Mouse (Mus musculus): ENCODE data around the gene Bri3. TPM values are rescaled to one million over a fixed set of nuclear protein-coding genes. Genes with fewer than 3 reads are reported as not detected.

The Bri3 gene
- polyA plus RNA-seq, 1 experiment from 2014 or later: 204 TPM

DNA sequence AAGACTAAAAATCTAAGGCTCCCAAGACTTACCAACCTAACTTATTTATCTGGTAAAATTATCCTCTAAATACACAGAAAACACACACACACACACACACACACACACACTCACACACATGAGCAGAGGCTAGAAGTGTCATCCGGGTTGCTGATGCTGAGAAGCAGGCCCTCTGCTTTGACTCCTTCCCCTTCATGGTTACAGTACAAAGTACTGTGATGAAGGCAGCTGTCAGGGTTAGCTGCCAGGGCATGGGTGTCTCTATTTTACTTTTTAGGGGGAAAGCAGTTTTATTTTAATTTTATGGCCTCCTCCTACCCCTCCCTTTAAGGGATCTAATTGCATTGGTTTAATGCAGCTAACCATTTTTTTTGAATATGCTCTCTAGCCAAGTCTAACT, 51.1 kb downstream of the Bri3 start:
- Histone ChIP-seq H3K9me3 (ENCODE audit: control insufficient read depth, low read length) (no peaks in the 10 kb centered on the region), H3K4me1 (ENCODE audit: control insufficient read depth in 2 of 2, insufficient read depth in 2 of 2, low read length in 2 of 2) (peaks cover 9 to 13% of the 10 kb centered on the region in 2 experiments), H3K36me3 (ENCODE audit: control insufficient read depth, insufficient read depth, low read length) (no peaks in the 10 kb centered on the region), H3K4me3 (ENCODE audit: control insufficient read depth in 1 of 2, insufficient read depth in 1 of 2, low read depth in 1 of 2, low read length in 2 of 2) (no peak overlapping the region), H3K27me3 (ENCODE audit: control insufficient read depth, insufficient read depth, low read length) (no peaks in the 10 kb centered on the region), H3K9ac (ENCODE audit: low read length) (no peak overlapping the region), H3K4me2 (ENCODE audit: low read length) (no peak overlapping the region), H3K27ac (replicated peaks in 1 of 2; ENCODE audit: control insufficient read depth in 1 of 2, insufficient read depth in 1 of 2, low read depth in 2 of 2, low read length in 2 of 2) (no peak overlapping the region)
- 87% methylated on average over 1 of the region's 1 CpGs for WGBS
- ATAC-seq (ENCODE audit: insufficient number of reproducible peaks, insufficient read depth, low FRiP score, low read depth): no peak

GRCm38 (mm10) chr5:144296090-144296604, 51.9 kb downstream of the Bri3 start:
- no peak overlapping the region for H3K27ac ChIP-seq (replicated peaks in 1 of 2; ENCODE audit: control insufficient read depth in 1 of 2, insufficient read depth in 1 of 2, low read depth in 2 of 2, low read length in 2 of 2)
- no peaks in the 10 kb centered on the region for H3K36me3 ChIP-seq (ENCODE audit: control insufficient read depth, insufficient read depth, low read length)
- no peak overlapping the region for H3K4me3 ChIP-seq (ENCODE audit: control insufficient read depth in 1 of 2, insufficient read depth in 1 of 2, low read depth in 1 of 2, low read length in 2 of 2)
- no peak overlapping the region for H3K9ac ChIP-seq (ENCODE audit: low read length)
- no peak for ATAC-seq (ENCODE audit: insufficient number of reproducible peaks, insufficient read depth, low FRiP score, low read depth)
- WGBS: 80% methylated on average over 7 of the region's 7 CpGs
- H3K4me1 ChIP-seq (ENCODE audit: control insufficient read depth in 2 of 2, insufficient read depth in 2 of 2, low read length in 2 of 2): peaks cover 4 to 9% of the 10 kb centered on the region in 2 experiments; a peak in 2 of 4 replicates
- no peaks in the 10 kb centered on the region for H3K27me3 ChIP-seq (ENCODE audit: control insufficient read depth, insufficient read depth, low read length)
- H3K4me2 ChIP-seq (ENCODE audit: low read length): no peak overlapping the region
- H3K9me3 ChIP-seq (ENCODE audit: control insufficient read depth, low read length): no peaks in the 10 kb centered on the region

DNA sequence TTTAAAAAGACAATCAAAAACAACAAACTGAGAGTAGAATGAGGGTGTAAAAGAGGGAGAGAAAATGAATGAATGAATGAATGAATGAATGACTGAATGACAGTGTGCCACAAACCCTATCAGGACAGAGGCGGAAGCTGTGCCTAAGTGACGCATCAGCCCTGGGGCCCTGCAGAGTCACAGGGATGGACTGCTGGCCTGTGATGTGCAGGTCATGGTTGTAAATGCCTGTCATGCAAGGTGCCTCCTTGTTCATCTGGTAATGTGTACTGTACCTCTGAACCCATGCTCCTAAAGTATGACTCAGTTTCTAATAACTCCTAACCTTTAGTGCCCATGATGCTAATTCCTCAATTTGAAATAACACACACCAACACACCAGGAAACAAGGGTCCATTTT, 58.8 kb downstream of the Bri3 start:
- Histone ChIP-seq H3K4me2 (ENCODE audit: low read length) (no peak overlapping the region), H3K27me3 (ENCODE audit: control insufficient read depth, insufficient read depth, low read length) (no peaks in the 10 kb centered on the region), H3K9me3 (ENCODE audit: control insufficient read depth, low read length) (no peaks in the 10 kb centered on the region), H3K36me3 (ENCODE audit: control insufficient read depth, insufficient read depth, low read length) (no peaks in the 10 kb centered on the region), H3K4me3 (ENCODE audit: control insufficient read depth in 1 of 2, insufficient read depth in 1 of 2, low read depth in 1 of 2, low read length in 2 of 2) (no peak overlapping the region), H3K4me1 (ENCODE audit: control insufficient read depth in 2 of 2, insufficient read depth in 2 of 2, low read length in 2 of 2) (no peaks in the 10 kb centered on the region), H3K9ac (ENCODE audit: low read length) (no peak overlapping the region), H3K27ac (replicated peaks in 1 of 2; ENCODE audit: control insufficient read depth in 1 of 2, insufficient read depth in 1 of 2, low read depth in 2 of 2, low read length in 2 of 2) (no peak overlapping the region)
- WGBS: 86% methylated on average over 2 of the region's 2 CpGs
- no peak for ATAC-seq (ENCODE audit: insufficient number of reproducible peaks, insufficient read depth, low FRiP score, low read depth)

DNA sequence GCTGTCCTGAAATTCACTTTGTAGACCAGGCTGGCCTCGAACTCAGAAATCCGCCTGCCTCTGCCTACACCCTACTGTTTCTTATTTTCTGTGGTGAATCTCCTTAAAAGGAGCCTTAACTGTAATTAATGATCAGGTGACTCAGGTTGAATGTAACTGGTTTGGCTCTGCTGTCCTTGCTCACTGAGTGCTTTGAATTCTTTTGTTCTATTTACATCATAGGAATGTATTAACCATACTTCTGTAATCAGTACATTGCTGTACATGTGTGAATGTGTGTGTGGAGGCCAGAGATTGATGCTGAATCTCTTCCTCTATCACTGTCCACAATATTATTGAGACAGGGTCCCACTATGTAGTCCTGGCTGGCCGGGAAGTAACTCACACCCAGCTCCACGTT, 64.7 kb downstream of the Bri3 start:
- peaks cover 9 to 25% of the 10 kb centered on the region in 2 experiments for H3K4me1 ChIP-seq (ENCODE audit: control insufficient read depth in 2 of 2, insufficient read depth in 2 of 2, low read length in 2 of 2)
- peak overlapping the region; percentile 74 to 76 for H3K27ac ChIP-seq (replicated peaks in 1 of 2; ENCODE audit: control insufficient read depth in 1 of 2, insufficient read depth in 1 of 2, low read depth in 2 of 2, low read length in 2 of 2)
- H3K9ac ChIP-seq (ENCODE audit: low read length): no peak overlapping the region
- no peak overlapping the region for H3K4me2 ChIP-seq (ENCODE audit: low read length)
- no peaks in the 10 kb centered on the region for H3K27me3 ChIP-seq (ENCODE audit: control insufficient read depth, insufficient read depth, low read length)
- WGBS: 66% methylated on average over 4 of the region's 4 CpGs
- no peaks in the 10 kb centered on the region for H3K9me3 ChIP-seq (ENCODE audit: control insufficient read depth, low read length)
- no peaks in the 10 kb centered on the region for H3K36me3 ChIP-seq (ENCODE audit: control insufficient read depth, insufficient read depth, low read length)
- peak; percentile 46; the same call in 1 of the 2 replicates for ATAC-seq (ENCODE audit: insufficient number of reproducible peaks, insufficient read depth, low FRiP score, low read depth)
- no peak overlapping the region for H3K4me3 ChIP-seq (ENCODE audit: control insufficient read depth in 1 of 2, insufficient read depth in 1 of 2, low read depth in 1 of 2, low read length in 2 of 2)

DNA sequence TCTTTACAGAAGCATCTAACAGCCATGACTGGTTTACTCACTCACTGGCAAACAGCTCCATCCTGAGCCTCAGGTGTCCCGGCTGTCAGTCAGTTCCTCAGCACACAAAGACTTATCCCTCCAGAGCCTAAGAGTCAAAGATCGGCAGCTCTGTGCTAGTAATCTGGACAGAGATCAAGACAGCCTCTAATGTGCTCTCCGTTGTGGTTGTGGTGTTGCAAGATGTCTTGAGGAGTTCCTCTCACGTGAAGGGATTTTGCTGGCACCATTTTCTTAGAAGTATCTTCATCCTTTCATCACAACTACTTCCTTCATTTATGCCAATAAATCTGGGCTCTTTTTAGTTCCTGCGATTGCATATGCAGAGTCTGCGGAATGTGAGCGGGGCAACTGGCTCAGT, 67.9 kb downstream of the Bri3 start:
- Histone ChIP-seq H3K9ac (ENCODE audit: low read length) (no peak overlapping the region), H3K4me3 (ENCODE audit: control insufficient read depth in 1 of 2, insufficient read depth in 1 of 2, low read depth in 1 of 2, low read length in 2 of 2) (no peak overlapping the region), H3K27ac (replicated peaks in 1 of 2; ENCODE audit: control insufficient read depth in 1 of 2, insufficient read depth in 1 of 2, low read depth in 2 of 2, low read length in 2 of 2) (no peak overlapping the region), H3K36me3 (ENCODE audit: control insufficient read depth, insufficient read depth, low read length) (no peaks in the 10 kb centered on the region), H3K27me3 (ENCODE audit: control insufficient read depth, insufficient read depth, low read length) (no peaks in the 10 kb centered on the region), H3K4me2 (ENCODE audit: low read length) (no peak overlapping the region), H3K4me1 (ENCODE audit: control insufficient read depth in 2 of 2, insufficient read depth in 2 of 2, low read length in 2 of 2) (peaks cover 11 to 28% of the 10 kb centered on the region in 2 experiments), H3K9me3 (ENCODE audit: control insufficient read depth, low read length) (no peaks in the 10 kb centered on the region)
- no peak for ATAC-seq (ENCODE audit: insufficient number of reproducible peaks, insufficient read depth, low FRiP score, low read depth)
- WGBS: 79% methylated on average over 7 of the region's 7 CpGs

- H3K4me1 ChIP-seq (ENCODE audit: control insufficient read depth in 2 of 2, insufficient read depth in 2 of 2, low read length in 2 of 2): peaks cover 13 to 28% of the 10 kb centered on the region in 2 experiments
- 14% methylated on average over 5 of the region's 5 CpGs for WGBS
- ATAC-seq (ENCODE audit: insufficient number of reproducible peaks, insufficient read depth, low FRiP score, low read depth): no peak
- no peak overlapping the region for H3K4me2 ChIP-seq (ENCODE audit: low read length)
- H3K36me3 ChIP-seq (ENCODE audit: control insufficient read depth, insufficient read depth, low read length): no peaks in the 10 kb centered on the region
- no peak overlapping the region for H3K4me3 ChIP-seq (ENCODE audit: control insufficient read depth in 1 of 2, insufficient read depth in 1 of 2, low read depth in 1 of 2, low read length in 2 of 2)
- peak overlapping the region; percentile 21; the same call in 1 of the 2 replicates for H3K9ac ChIP-seq (ENCODE audit: low read length)
- no peaks in the 10 kb centered on the region for H3K27me3 ChIP-seq (ENCODE audit: control insufficient read depth, insufficient read depth, low read length)
- H3K9me3 ChIP-seq (ENCODE audit: control insufficient read depth, low read length): no peaks in the 10 kb centered on the region
- H3K27ac ChIP-seq (replicated peaks in 1 of 2; ENCODE audit: control insufficient read depth in 1 of 2, insufficient read depth in 1 of 2, low read depth in 2 of 2, low read length in 2 of 2): peak overlapping the region in 1 of 2 experiments; percentile 56; a peak in 2 of 4 replicates
Measured at GRCm38 (mm10) chr5:144313335-144313734, 69.1 kb downstream of the Bri3 start.

- H3K9me3 ChIP-seq (ENCODE audit: control insufficient read depth, low read length): no peaks in the 10 kb centered on the region
- ATAC-seq (ENCODE audit: insufficient number of reproducible peaks, insufficient read depth, low FRiP score, low read depth): no peak
- 86% methylated on average over 12 of the region's 12 CpGs for WGBS
Measured at GRCm38 (mm10) chr5:144314731-144315494, 70.7 kb downstream of the Bri3 start.

More at GRCm38 (mm10) chr5:144314731-144315494, 70.7 kb downstream of the Bri3 start:
- peaks cover 12 to 20% of the 10 kb centered on the region in 2 experiments for H3K4me1 ChIP-seq (ENCODE audit: control insufficient read depth in 2 of 2, insufficient read depth in 2 of 2, low read length in 2 of 2)
- no peak overlapping the region for H3K27ac ChIP-seq (replicated peaks in 1 of 2; ENCODE audit: control insufficient read depth in 1 of 2, insufficient read depth in 1 of 2, low read depth in 2 of 2, low read length in 2 of 2)
- H3K4me2 ChIP-seq (ENCODE audit: low read length): no peak overlapping the region
- H3K36me3 ChIP-seq (ENCODE audit: control insufficient read depth, insufficient read depth, low read length): no peaks in the 10 kb centered on the region
- no peak overlapping the region for H3K4me3 ChIP-seq (ENCODE audit: control insufficient read depth in 1 of 2, insufficient read depth in 1 of 2, low read depth in 1 of 2, low read length in 2 of 2)
- no peak overlapping the region for H3K9ac ChIP-seq (ENCODE audit: low read length)
- no peaks in the 10 kb centered on the region for H3K27me3 ChIP-seq (ENCODE audit: control insufficient read depth, insufficient read depth, low read length)
